Mouse (Mus musculus): ENCODE results near the gene Pin1.

Gene Pin1

GRCm38 (mm10) chr9:20710471-20710870, 58.6 kb downstream of the Pin1 start:
- no peak for DNase-seq

GRCm38 (mm10) chr9:20712934-20713477, 61.1 kb downstream of the Pin1 start:
- no peak for DNase-seq

GRCm38 (mm10) chr9:20713478-20713987, 61.6 kb downstream of the Pin1 start:
- DNase-seq, result no peak

- no peak for DNase-seq
These were observed 63.4 kb downstream of the Pin1 start for GRCm38 (mm10) chr9:20715332-20715731.
